Mouse (Mus musculus) midbrain, embryonic 16.5 days (tissue): ENCODE measurements at regions not wholly inside any gene's neighbourhood (a gene's known extent, or its start where the extent isn't known, plus 50 kb on each side); places are given as distances from the start of the nearest gene placed in this dataset.

Experiments used
- ATAC-seq: fragments of 200-750 bp; cut with Nextera tagmentation; 2 replicates; pipeline ENCODE4 v1.8.0; 2017; ENCODE audit warnings: moderate TSS enrichment
- H3K27ac ChIP-seq: fragments of 300-500 bp; sonication (generic); 2 replicates; pipeline ENCODE4 v1.5.1; 2014; ENCODE audit warnings: mild to moderate bottlenecking, low read length, mixed read lengths
- H3K27me3 ChIP-seq: fragments of 300-500 bp; sonication (generic); 2 replicates; pipeline ENCODE4 v1.6.1; 2014; ENCODE audit warnings: low read depth, low read length, mixed read lengths; ENCODE audit not compliant: control insufficient read depth, insufficient read depth
- H3K36me3 ChIP-seq: fragments of 300-500 bp; sonication (generic); 2 replicates; pipeline ENCODE4 v1.6.1; 2014; ENCODE audit warnings: mild to moderate bottlenecking, low read length, moderate library complexity, mixed read lengths; ENCODE audit not compliant: control insufficient read depth, insufficient read depth
- H3K4me1 ChIP-seq: fragments of 300-500 bp; sonication (generic); 2 replicates; pipeline ENCODE4 v1.6.1; 2014; ENCODE audit warnings: mild to moderate bottlenecking, low read length, mixed read lengths; ENCODE audit not compliant: control insufficient read depth, insufficient read depth
- H3K4me2 ChIP-seq: fragments of 300-500 bp; sonication (generic); 2 replicates; pipeline ENCODE4 v1.6.1; 2014; ENCODE audit warnings: mild to moderate bottlenecking, low read length, mixed read lengths
- H3K4me3 ChIP-seq: fragments of 300-500 bp; sonication (generic); 2 replicates; pipeline ENCODE4 v1.5.1; 2014; ENCODE audit warnings: low read depth, mild to moderate bottlenecking, low read length, moderate library complexity, mixed read lengths
- H3K9ac ChIP-seq: fragments of 300-500 bp; sonication (generic); 2 replicates; pipeline ENCODE4 v1.6.1; 2014; ENCODE audit warnings: low read depth, low read length, mixed read lengths
- H3K9me3 ChIP-seq: fragments of 300-500 bp; sonication (generic); replicated peaks from 2 replicates; pipeline ENCODE4 v1.6.1; 2014; ENCODE audit warnings: mild to moderate bottlenecking, low read length, mixed read lengths; ENCODE audit not compliant: control insufficient read depth, poor library complexity, severe bottlenecking
- WGBS: fragments of 180-500 bp; shearing (Covaris S2); extraction: QIAGEN DNeasy Blood & Tissue Kit; methylation state at CpG from one replicate; pipeline ENCODE4 v1.1.7; 2014; 5-methylcytosine and 5-hydroxymethylcytosine counted together

- no peak overlapping the region for H3K4me2 ChIP-seq
- H3K4me1 ChIP-seq, result no peaks in the 10 kb centered on the region
- ATAC-seq, result no peak
- H3K27ac ChIP-seq, result no peak overlapping the region
- no peak overlapping the region for H3K9ac ChIP-seq
- no peak overlapping the region for H3K4me3 ChIP-seq
- H3K27me3 ChIP-seq, result no peaks in the 10 kb centered on the region
- WGBS, result 48% methylated on average over 1 of the region's 1 CpGs
- no peaks in the 10 kb centered on the region for H3K36me3 ChIP-seq
- H3K9me3 ChIP-seq, result no peaks in the 10 kb centered on the region
Measured at GRCm38 (mm10) chr5:75478499-75478898, 96.2 kb upstream of the Kit start.

GRCm38 (mm10) chr5:75479149-75479548 is 95.6 kb upstream of the Kit start:
- Histone ChIP-seq H3K36me3 (no peaks in the 10 kb centered on the region), H3K4me2 (no peak overlapping the region), H3K27me3 (no peaks in the 10 kb centered on the region), H3K4me1 (no peaks in the 10 kb centered on the region), H3K4me3 (no peak overlapping the region), H3K9me3 (no peaks in the 10 kb centered on the region), H3K9ac (no peak overlapping the region), H3K27ac (no peak overlapping the region)
- ATAC-seq, result no peak
- WGBS, result 89% methylated on average over 11 of the region's 11 CpGs

- WGBS, result 18% methylated on average over 7 of the region's 7 CpGs
- Histone ChIP-seq H3K9me3 (no peaks in the 10 kb centered on the region), H3K4me2 (no peak overlapping the region), H3K27me3 (no peaks in the 10 kb centered on the region), H3K9ac (no peak overlapping the region), H3K27ac (no peak overlapping the region), H3K4me3 (no peak overlapping the region), H3K36me3 (no peaks in the 10 kb centered on the region), H3K4me1 (no peaks in the 10 kb centered on the region)
- no peak for ATAC-seq
Measured at GRCm38 (mm10) chr5:75481595-75481994, 93.1 kb upstream of the Kit start.

GRCm38 (mm10) chr5:75484330-75484729 is 90.4 kb upstream of the Kit start:
- Histone ChIP-seq H3K4me2 (no peak overlapping the region), H3K9ac (no peak overlapping the region), H3K27ac (no peak overlapping the region), H3K27me3 (no peaks in the 10 kb centered on the region), H3K4me3 (no peak overlapping the region), H3K9me3 (no peaks in the 10 kb centered on the region; the same call in 1 of the 2 replicates), H3K36me3 (no peaks in the 10 kb centered on the region), H3K4me1 (no peaks in the 10 kb centered on the region)
- no peak for ATAC-seq
- 83% methylated on average over 7 of the region's 7 CpGs for WGBS

GRCm38 (mm10) chr5:75490806-75491205 is 83.9 kb upstream of the Kit start:
- no peak for ATAC-seq
- Histone ChIP-seq H3K27ac (no peak overlapping the region), H3K9me3 (no peaks in the 10 kb centered on the region; the same call in 1 of the 2 replicates), H3K27me3 (no peaks in the 10 kb centered on the region), H3K9ac (no peak overlapping the region), H3K4me1 (no peaks in the 10 kb centered on the region), H3K4me2 (no peak overlapping the region), H3K4me3 (no peak overlapping the region), H3K36me3 (no peaks in the 10 kb centered on the region)
- 83% methylated on average over 9 of the region's 9 CpGs for WGBS

- H3K27me3 ChIP-seq, result no peaks in the 10 kb centered on the region
- WGBS, result 92% methylated on average over 10 of the region's 10 CpGs
- ATAC-seq, result no peak
- H3K4me1 ChIP-seq, result no peaks in the 10 kb centered on the region
- no peak overlapping the region for H3K4me2 ChIP-seq
- no peaks in the 10 kb centered on the region for H3K36me3 ChIP-seq
- H3K27ac ChIP-seq, result no peak overlapping the region
- H3K4me3 ChIP-seq, result no peak overlapping the region
- no peak overlapping the region for H3K9ac ChIP-seq
- H3K9me3 ChIP-seq, result no peaks in the 10 kb centered on the region
Measured at GRCm38 (mm10) chr5:75494143-75494542, 80.6 kb upstream of the Kit start.

- no peaks in the 10 kb centered on the region for H3K36me3 ChIP-seq
- H3K27me3 ChIP-seq, result no peaks in the 10 kb centered on the region
- no peak overlapping the region for H3K4me3 ChIP-seq
- WGBS, result 80% methylated on average over 3 of the region's 3 CpGs
- H3K4me2 ChIP-seq, result no peak overlapping the region
- no peak overlapping the region for H3K27ac ChIP-seq
- no peaks in the 10 kb centered on the region for H3K4me1 ChIP-seq
- no peak for ATAC-seq
- H3K9ac ChIP-seq, result no peak overlapping the region
- H3K9me3 ChIP-seq, result no peaks in the 10 kb centered on the region
Measured at GRCm38 (mm10) chr5:75499053-75499452, 75.7 kb upstream of the Kit start.

- H3K4me2 ChIP-seq, result no peak overlapping the region
- 89% methylated on average over 5 of the region's 5 CpGs for WGBS
- no peak overlapping the region for H3K27ac ChIP-seq
- H3K9me3 ChIP-seq, result no peaks in the 10 kb centered on the region
- H3K4me1 ChIP-seq, result no peaks in the 10 kb centered on the region
- H3K36me3 ChIP-seq, result no peaks in the 10 kb centered on the region
- H3K9ac ChIP-seq, result no peak overlapping the region
- no peaks in the 10 kb centered on the region for H3K27me3 ChIP-seq
- ATAC-seq, result no peak
- H3K4me3 ChIP-seq, result no peak overlapping the region
Measured at GRCm38 (mm10) chr5:75499695-75500094, 75.0 kb upstream of the Kit start.

- Histone ChIP-seq H3K9ac (no peak overlapping the region), H3K4me3 (no peak overlapping the region), H3K36me3 (no peaks in the 10 kb centered on the region), H3K4me1 (no peaks in the 10 kb centered on the region), H3K4me2 (no peak overlapping the region), H3K27ac (no peak overlapping the region), H3K27me3 (no peaks in the 10 kb centered on the region), H3K9me3 (no peaks in the 10 kb centered on the region)
- WGBS, result 76% methylated on average over 8 of the region's 8 CpGs
- no peak for ATAC-seq
Measured at GRCm38 (mm10) chr5:75500654-75501416, 73.9 kb upstream of the Kit start.
